Mouse (Mus musculus): ENCODE results near the gene Nrxn2. TPM values are rescaled to one million over a fixed set of nuclear protein-coding genes. Genes with fewer than 3 reads are reported as not detected.

Gene Nrxn2
- polyA plus RNA-seq, 1 experiment = 7.0 TPM

- Histone ChIP-seq H3K9me3 (replicated peaks; ENCODE audit: control insufficient read depth, insufficient read depth, low read length, poor library complexity, severe bottlenecking) (no peaks in the 10 kb centered on the region), H3K36me3 (ENCODE audit: control insufficient read depth, insufficient read depth, low read length, poor library complexity, severe bottlenecking) (peaks cover 19% of the 10 kb centered on the region), H3K9ac (ENCODE audit: low read depth, poor library complexity, severe bottlenecking) (no peak overlapping the region), H3K4me1 (ENCODE audit: control insufficient read depth, insufficient read depth, low read length) (no peaks in the 10 kb centered on the region), H3K27me3 (ENCODE audit: control insufficient read depth, insufficient read depth, low read length, poor library complexity, severe bottlenecking) (no peaks in the 10 kb centered on the region), H3K27ac (ENCODE audit: insufficient read depth, low read length) (no peak overlapping the region), H3K4me3 (ENCODE audit: low read depth, low read length) (no peak overlapping the region)
- TF ChIP-seq POLR2A (IDR thresholded peaks at IDR 0.05; ENCODE audit: insufficient read depth, low read length) = no peak
- TF ChIP-seq EP300 (IDR thresholded peaks at IDR 0.05; ENCODE audit: insufficient read depth, low read depth, low read length) = no peak
- TF ChIP-seq CTCF (IDR thresholded peaks at IDR 0.05; ENCODE audit: low read depth, low read length) = no peak
Observed at GRCm38 (mm10) chr19:6381238-6381637, 37.3 kb upstream of the Nrxn2 start.

GRCm38 (mm10) chr19:6382323-6382924 is 36.1 kb upstream of the Nrxn2 start:
- no peak overlapping the region for H3K4me3 ChIP-seq (ENCODE audit: low read depth, low read length)
- TF ChIP-seq EP300 (IDR thresholded peaks at IDR 0.05; ENCODE audit: insufficient read depth, low read depth, low read length) (no peak), CTCF (IDR thresholded peaks at IDR 0.05; ENCODE audit: low read depth, low read length) (no peak), POLR2A (IDR thresholded peaks at IDR 0.05; ENCODE audit: insufficient read depth, low read length) (no peak)

GRCm38 (mm10) chr19:6383470-6383869 is 35.1 kb upstream of the Nrxn2 start:
- no peaks in the 10 kb centered on the region for H3K4me1 ChIP-seq (ENCODE audit: control insufficient read depth, insufficient read depth, low read length)
- no peaks in the 10 kb centered on the region for H3K9me3 ChIP-seq (replicated peaks; ENCODE audit: control insufficient read depth, insufficient read depth, low read length, poor library complexity, severe bottlenecking)
- no peaks in the 10 kb centered on the region for H3K27me3 ChIP-seq (ENCODE audit: control insufficient read depth, insufficient read depth, low read length, poor library complexity, severe bottlenecking)
- TF ChIP-seq CTCF (IDR thresholded peaks at IDR 0.05; ENCODE audit: low read depth, low read length) (no peak), EP300 (IDR thresholded peaks at IDR 0.05; ENCODE audit: insufficient read depth, low read depth, low read length) (no peak), POLR2A (IDR thresholded peaks at IDR 0.05; ENCODE audit: insufficient read depth, low read length) (no peak)
- H3K9ac ChIP-seq (ENCODE audit: low read depth, poor library complexity, severe bottlenecking) = no peak overlapping the region
- no peak overlapping the region for H3K27ac ChIP-seq (ENCODE audit: insufficient read depth, low read length)
- H3K36me3 ChIP-seq (ENCODE audit: control insufficient read depth, insufficient read depth, low read length, poor library complexity, severe bottlenecking) = no peaks in the 10 kb centered on the region
- no peak overlapping the region for H3K4me3 ChIP-seq (ENCODE audit: low read depth, low read length)

More at GRCm38 (mm10) chr19:6382323-6382924, 36.1 kb upstream of the Nrxn2 start:
- Histone ChIP-seq H3K27me3 (ENCODE audit: control insufficient read depth, insufficient read depth, low read length, poor library complexity, severe bottlenecking) (no peaks in the 10 kb centered on the region), H3K36me3 (ENCODE audit: control insufficient read depth, insufficient read depth, low read length, poor library complexity, severe bottlenecking) (peaks cover 7% of the 10 kb centered on the region), H3K9me3 (replicated peaks; ENCODE audit: control insufficient read depth, insufficient read depth, low read length, poor library complexity, severe bottlenecking) (no peaks in the 10 kb centered on the region), H3K4me1 (ENCODE audit: control insufficient read depth, insufficient read depth, low read length) (no peaks in the 10 kb centered on the region), H3K27ac (ENCODE audit: insufficient read depth, low read length) (no peak overlapping the region), H3K9ac (ENCODE audit: low read depth, poor library complexity, severe bottlenecking) (no peak overlapping the region)

GRCm38 (mm10) chr19:6384128-6384527 is 34.4 kb upstream of the Nrxn2 start, which contains the start of gene Pygm:
TSS of gene Pygm (plus strand) at chr19:6384399.
- no peak within 1 kb of the TSS for H3K4me3 ChIP-seq (ENCODE audit: low read depth, low read length)
- no peak for TF ChIP-seq CTCF (IDR thresholded peaks at IDR 0.05; ENCODE audit: low read depth, low read length)
- TF ChIP-seq POLR2A (IDR thresholded peaks at IDR 0.05; ENCODE audit: insufficient read depth, low read length) = no peak
- TF ChIP-seq EP300 (IDR thresholded peaks at IDR 0.05; ENCODE audit: insufficient read depth, low read depth, low read length) = no peak
- H3K27me3 ChIP-seq (ENCODE audit: control insufficient read depth, insufficient read depth, low read length, poor library complexity, severe bottlenecking) = no peaks in the 10 kb centered on the region
- no peaks in the 10 kb centered on the region for H3K36me3 ChIP-seq (ENCODE audit: control insufficient read depth, insufficient read depth, low read length, poor library complexity, severe bottlenecking)
- no peak within 1 kb of the TSS for H3K27ac ChIP-seq (ENCODE audit: insufficient read depth, low read length)
- H3K4me1 ChIP-seq (ENCODE audit: control insufficient read depth, insufficient read depth, low read length) = no peaks in the 10 kb centered on the region
- no peaks in the 10 kb centered on the region for H3K9me3 ChIP-seq (replicated peaks; ENCODE audit: control insufficient read depth, insufficient read depth, low read length, poor library complexity, severe bottlenecking)
- H3K9ac ChIP-seq (ENCODE audit: low read depth, poor library complexity, severe bottlenecking) = no peak within 1 kb of the TSS

GRCm38 (mm10) chr19:6384954-6385353 is 33.6 kb upstream of the Nrxn2 start:
- no peak for TF ChIP-seq CTCF (IDR thresholded peaks at IDR 0.05; ENCODE audit: low read depth, low read length)
- TF ChIP-seq POLR2A (IDR thresholded peaks at IDR 0.05; ENCODE audit: insufficient read depth, low read length) = no peak
- no peak for TF ChIP-seq EP300 (IDR thresholded peaks at IDR 0.05; ENCODE audit: insufficient read depth, low read depth, low read length)
- no peak overlapping the region for H3K4me3 ChIP-seq (ENCODE audit: low read depth, low read length)
- no peak overlapping the region for H3K27ac ChIP-seq (ENCODE audit: insufficient read depth, low read length)
- no peaks in the 10 kb centered on the region for H3K9me3 ChIP-seq (replicated peaks; ENCODE audit: control insufficient read depth, insufficient read depth, low read length, poor library complexity, severe bottlenecking)
- no peaks in the 10 kb centered on the region for H3K36me3 ChIP-seq (ENCODE audit: control insufficient read depth, insufficient read depth, low read length, poor library complexity, severe bottlenecking)
- no peaks in the 10 kb centered on the region for H3K4me1 ChIP-seq (ENCODE audit: control insufficient read depth, insufficient read depth, low read length)
- no peaks in the 10 kb centered on the region for H3K27me3 ChIP-seq (ENCODE audit: control insufficient read depth, insufficient read depth, low read length, poor library complexity, severe bottlenecking)
- no peak overlapping the region for H3K9ac ChIP-seq (ENCODE audit: low read depth, poor library complexity, severe bottlenecking)

- Histone ChIP-seq H3K4me1 (ENCODE audit: control insufficient read depth, insufficient read depth, low read length) (peaks cover 1% of the 10 kb centered on the region), H3K9ac (ENCODE audit: low read depth, poor library complexity, severe bottlenecking) (no peak overlapping the region), H3K4me3 (ENCODE audit: low read depth, low read length) (no peak overlapping the region), H3K27ac (ENCODE audit: insufficient read depth, low read length) (no peak overlapping the region), H3K27me3 (ENCODE audit: control insufficient read depth, insufficient read depth, low read length, poor library complexity, severe bottlenecking) (no peaks in the 10 kb centered on the region), H3K36me3 (ENCODE audit: control insufficient read depth, insufficient read depth, low read length, poor library complexity, severe bottlenecking) (no peaks in the 10 kb centered on the region), H3K9me3 (replicated peaks; ENCODE audit: control insufficient read depth, insufficient read depth, low read length, poor library complexity, severe bottlenecking) (no peaks in the 10 kb centered on the region)
- TF ChIP-seq EP300 (IDR thresholded peaks at IDR 0.05; ENCODE audit: insufficient read depth, low read depth, low read length) (no peak), CTCF (IDR thresholded peaks at IDR 0.05; ENCODE audit: low read depth, low read length) (no peak), POLR2A (IDR thresholded peaks at IDR 0.05; ENCODE audit: insufficient read depth, low read length) (no peak)
Observed at GRCm38 (mm10) chr19:6385419-6385818, 33.1 kb upstream of the Nrxn2 start.

Data from ES-Bruce4 (cell line).